Mouse (Mus musculus) liver, adult 2 months (tissue): ENCODE results near the gene Ttll13.

Experiments
- CTCF ChIP-seq: fragments of 200-500 bp; IDR thresholded peaks from 2 replicates; pipeline ENCODE4 v1.5.1; 2011; ENCODE audit warnings: low read depth, low read length, control low read depth
- POLR2A ChIP-seq: fragments of 200-500 bp; IDR thresholded peaks from 2 replicates; pipeline ENCODE4 v1.6.1; 2011; ENCODE audit warnings: low read length, control low read depth; ENCODE audit not compliant: insufficient read depth; ENCODE audit errors: extremely low read depth

- TF ChIP-seq CTCF, result no peak
- TF ChIP-seq POLR2A, result no peak
Observed at GRCm38 (mm10) chr7:80198863-80199262, 47.3 kb upstream of the Ttll13 start.
